In genomic region chr17:70881934-70882333, GRCm38 (mm10) we compare ENCODE assay signal across 25 mouse cellular contexts. TPM values are rescaled to one million over a fixed set of nuclear protein-coding genes. Genes with fewer than 3 reads are reported as not detected.
DNase-seq lines count a peak whose midpoint lies in the region; ATAC-seq and TF ChIP-seq lines count a peak whose summit lies in the region.
"Had no signal": no experiment of that assay in that cellular context is flagged by ENCODE, and none has a peak within 500 bp of the region (broad histone marks: within the 10 kb centered on the region; RNA-seq: fewer than 3 reads in every experiment).

No protein-coding gene starts in this region.

- DNase-seq in embryonic facial prominence, embryonic 10.5 days (ENCODE audit: low spot score) = no peak
- DNase-seq in brain, adult 2 months (ENCODE audit: low read depth, low spot score) = peak; percentile 2
- no peak for DNase-seq in cerebellum, adult 2 months
- DNase-seq: adrenal gland, postnatal 10 days; adrenal gland, postnatal 36 days; cerebellum, adult 11 months; cerebellum, adult 8-10 months; cerebellum, postnatal 10 days; cerebellum, postnatal 36 days; embryo, embryonic 11 days; gastrocnemius, postnatal 25 days; heart, postnatal 10 days; heart, postnatal 36 days had no signal

- peaks cover 16% of the 10 kb centered on the region for H3K4me1 ChIP-seq in embryonic facial prominence, embryonic 13.5 days
- 0 out of 2 replicates have a peak, but pooled peaks cover 4% of the 10 kb centered on the region for H3K4me1 ChIP-seq in embryonic facial prominence, embryonic 10.5 days
- H3K4me1 ChIP-seq in midbrain, embryonic 12.5 days = no peaks in the 10 kb centered on the region; the same call in 1 of the 2 replicates
- H3K4me1 ChIP-seq in midbrain, embryonic 13.5 days (replicated peaks) = no peaks in the 10 kb centered on the region; the same call in 1 of the 2 replicates
- H3K4me1 ChIP-seq in cerebellum, adult 2 months (ENCODE audit: control insufficient read depth, insufficient read depth, low read length) = no peaks in the 10 kb centered on the region; the same call in 1 of the 2 replicates
- no peaks in the 10 kb centered on the region for H3K4me1 ChIP-seq in kidney, embryonic 15.5 days
- H3K4me1 ChIP-seq: forebrain, embryonic 15.5 days; heart, embryonic 12.5 days; heart, embryonic 15.5 days; hindbrain, embryonic 13.5 days had no signal

- no peak overlapping the region for H3K9ac ChIP-seq in embryonic facial prominence, embryonic 13.5 days
- no peak overlapping the region for H3K9ac ChIP-seq in midbrain, embryonic 12.5 days (replicated peaks)
- no peak overlapping the region for H3K9ac ChIP-seq in midbrain, embryonic 13.5 days (replicated peaks)
- H3K9ac ChIP-seq in kidney, embryonic 15.5 days = no peak overlapping the region
- H3K9ac ChIP-seq: forebrain, embryonic 12.5 days; forebrain, embryonic 15.5 days; heart, embryonic 12.5 days; heart, embryonic 15.5 days; hindbrain, embryonic 13.5 days had no signal

- 40% methylated on average over 10 of the region's 10 CpGs for WGBS in embryonic facial prominence, embryonic 13.5 days
- 75% methylated on average over 10 of the region's 10 CpGs for WGBS in embryonic facial prominence, embryonic 10.5 days
- 75% methylated on average over 10 of the region's 10 CpGs for WGBS in midbrain, embryonic 12.5 days
- 72% methylated on average over 10 of the region's 10 CpGs for WGBS in midbrain, embryonic 13.5 days
- WGBS in cerebellum, adult 2 months = 92% methylated on average over 10 of the region's 10 CpGs
- 60% methylated on average over 10 of the region's 10 CpGs for WGBS in kidney, embryonic 15.5 days

- H3K4me2 ChIP-seq in embryonic facial prominence, embryonic 13.5 days = peak overlapping the region; percentile 16; the same call in 1 of the 2 replicates
- no peak overlapping the region for H3K4me2 ChIP-seq in midbrain, embryonic 12.5 days (replicated peaks)
- no peak overlapping the region for H3K4me2 ChIP-seq in midbrain, embryonic 13.5 days (replicated peaks)
- H3K4me2 ChIP-seq in kidney, embryonic 15.5 days = no peak overlapping the region
- H3K4me2 ChIP-seq: forebrain, embryonic 12.5 days; forebrain, embryonic 15.5 days; heart, embryonic 12.5 days; heart, embryonic 15.5 days; hindbrain, embryonic 13.5 days had no signal

- H3K27me3 ChIP-seq in embryonic facial prominence, embryonic 13.5 days = no peaks in the 10 kb centered on the region
- no peaks in the 10 kb centered on the region for H3K27me3 ChIP-seq in embryonic facial prominence, embryonic 10.5 days (replicated peaks; ENCODE audit: low read depth, poor library complexity, severe bottlenecking)
- H3K27me3 ChIP-seq in midbrain, embryonic 12.5 days = no peaks in the 10 kb centered on the region
- H3K27me3 ChIP-seq in midbrain, embryonic 13.5 days = no peaks in the 10 kb centered on the region
- no peaks in the 10 kb centered on the region for H3K27me3 ChIP-seq in cerebellum, adult 2 months (ENCODE audit: control insufficient read depth, insufficient read depth, low read length)
- no peaks in the 10 kb centered on the region for H3K27me3 ChIP-seq in kidney, embryonic 15.5 days
- H3K27me3 ChIP-seq: forebrain, embryonic 15.5 days; heart, embryonic 12.5 days; heart, embryonic 15.5 days; hindbrain, embryonic 13.5 days had no signal

- TF ChIP-seq POLR2A in cerebellum, adult 2 months (IDR thresholded peaks at IDR 0.05; ENCODE audit: borderline replicate concordance, insufficient read depth, low read length) = no peak

- H3K36me3 ChIP-seq in embryonic facial prominence, embryonic 13.5 days = no peaks in the 10 kb centered on the region
- no peaks in the 10 kb centered on the region for H3K36me3 ChIP-seq in embryonic facial prominence, embryonic 10.5 days (replicated peaks)
- no peaks in the 10 kb centered on the region for H3K36me3 ChIP-seq in midbrain, embryonic 12.5 days
- H3K36me3 ChIP-seq in midbrain, embryonic 13.5 days = no peaks in the 10 kb centered on the region
- no peaks in the 10 kb centered on the region for H3K36me3 ChIP-seq in kidney, embryonic 15.5 days
- H3K36me3 ChIP-seq: forebrain, embryonic 12.5 days; forebrain, embryonic 15.5 days; heart, embryonic 12.5 days; heart, embryonic 15.5 days; hindbrain, embryonic 10.5 days; hindbrain, embryonic 13.5 days had no signal

- no peak for ATAC-seq in embryonic facial prominence, embryonic 13.5 days (ENCODE audit: insufficient number of reproducible peaks, insufficient read depth, low FRiP score, low TSS enrichment, low read depth)
- peak; percentile 16; the same call in 1 of the 2 replicates for ATAC-seq in midbrain, embryonic 12.5 days (ENCODE audit: low FRiP score, low read depth)
- ATAC-seq in midbrain, embryonic 13.5 days = no peak
- ATAC-seq in kidney, embryonic 15.5 days (replicated peaks; ENCODE audit: low FRiP score) = no peak
- ATAC-seq: forebrain, embryonic 15.5 days; hindbrain, embryonic 16.5 days had no signal

- no peak for TF ChIP-seq CTCF in cerebellum, adult 2 months (IDR thresholded peaks at IDR 0.05; ENCODE audit: borderline replicate concordance, insufficient read depth, low read depth, low read length)

- no peaks in the 10 kb centered on the region for H3K9me3 ChIP-seq in embryonic facial prominence, embryonic 13.5 days
- no peaks in the 10 kb centered on the region for H3K9me3 ChIP-seq in embryonic facial prominence, embryonic 10.5 days
- H3K9me3 ChIP-seq in midbrain, embryonic 12.5 days = no peaks in the 10 kb centered on the region
- H3K9me3 ChIP-seq in midbrain, embryonic 13.5 days = no peaks in the 10 kb centered on the region
- H3K9me3 ChIP-seq in kidney, embryonic 15.5 days (replicated peaks) = no peaks in the 10 kb centered on the region
- H3K9me3 ChIP-seq: forebrain, embryonic 12.5 days; forebrain, embryonic 15.5 days; heart, embryonic 12.5 days; heart, embryonic 15.5 days; hindbrain, embryonic 10.5 days; hindbrain, embryonic 13.5 days had no signal

- no peak overlapping the region for H3K4me3 ChIP-seq in embryonic facial prominence, embryonic 13.5 days
- no peak overlapping the region for H3K4me3 ChIP-seq in embryonic facial prominence, embryonic 10.5 days
- H3K4me3 ChIP-seq in midbrain, embryonic 12.5 days = no peak overlapping the region
- no peak overlapping the region for H3K4me3 ChIP-seq in midbrain, embryonic 13.5 days (replicated peaks)
- no peak overlapping the region for H3K4me3 ChIP-seq in cerebellum, adult 2 months (replicated peaks; ENCODE audit: insufficient read depth, low read depth, low read length)
- no peak overlapping the region for H3K4me3 ChIP-seq in kidney, embryonic 15.5 days (replicated peaks)
- H3K4me3 ChIP-seq: erythroblast, embryonic 14.5 days; forebrain, embryonic 12.5 days; forebrain, embryonic 15.5 days; heart, embryonic 12.5 days; heart, embryonic 15.5 days; hindbrain, embryonic 10.5 days; hindbrain, embryonic 13.5 days had no signal

- H3K27ac ChIP-seq in embryonic facial prominence, embryonic 13.5 days = no peak overlapping the region
- H3K27ac ChIP-seq in embryonic facial prominence, embryonic 10.5 days (replicated peaks) = no peak overlapping the region
- no peak overlapping the region for H3K27ac ChIP-seq in midbrain, embryonic 12.5 days (replicated peaks)
- H3K27ac ChIP-seq in midbrain, embryonic 13.5 days = no peak overlapping the region
- no peak overlapping the region for H3K27ac ChIP-seq in cerebellum, adult 2 months (ENCODE audit: insufficient read depth, low read length)
- no peak overlapping the region for H3K27ac ChIP-seq in kidney, embryonic 15.5 days
- H3K27ac ChIP-seq: forebrain, embryonic 12.5 days; forebrain, embryonic 15.5 days; heart, embryonic 15.5 days; hindbrain, embryonic 13.5 days had no signal

RNA-seq across cellular contexts. Expression of gene Tgif1, which starts 28.6 kb away (rescaled TPM):
- 95.5 TPM in 2 replicates for polyA plus RNA-seq in embryonic facial prominence, embryonic 13.5 days (2015; fragmentation: Nextera tagmentation; extraction: Ambion mirVana)
- polyA plus RNA-seq in embryonic facial prominence, embryonic 10.5 days (2016; fragmentation: Nextera tagmentation; extraction: Ambion mirVana) = 110 and 112 TPM in 2 replicates
- 50.1 and 58.9 TPM in 2 replicates for polyA plus RNA-seq in midbrain, embryonic 12.5 days (2016; fragmentation: Nextera tagmentation; extraction: Ambion mirVana)
- polyA plus RNA-seq in midbrain, embryonic 13.5 days (2015; fragmentation: Nextera tagmentation; extraction: Ambion mirVana) = 25.0 and 29.6 TPM in 2 replicates
- 3.5 and 4.0 TPM in 2 replicates for polyA plus RNA-seq in cerebellum, adult 2 months (2012; rRNA removed)
- 87.9 and 89.6 TPM in 2 replicates for polyA plus RNA-seq in kidney, embryonic 15.5 days (2015; fragmentation: Nextera tagmentation; extraction: Ambion mirVana)
